Mouse (Mus musculus) embryonic fibroblast, embryonic 13.5 days (primary cell): ENCODE measurements at regions not wholly inside any gene's neighbourhood (a gene's known extent, or its start where the extent isn't known, plus 50 kb on each side); places are given as distances from the start of the nearest gene placed in this dataset.

ENCODE experiments used
- CTCF ChIP-seq: IDR thresholded peaks from 2 replicates; pipeline ENCODE4 v1.5.1; 2011; ENCODE audit warnings: mild to moderate bottlenecking, control low read depth, low read length, moderate library complexity, borderline replicate concordance; ENCODE audit not compliant: insufficient read depth
- POLR2A ChIP-seq: IDR thresholded peaks from 2 replicates; pipeline ENCODE4 v1.6.1; 2011; ENCODE audit warnings: low read depth, mild to moderate bottlenecking, control low read depth, low read length, moderate library complexity

- TF ChIP-seq POLR2A (no peak), CTCF (no peak)
Measured at GRCm38 (mm10) chr6:93314625-93315024, 371.3 kb upstream of the Adamts9 start.
